Mouse (Mus musculus): ENCODE data around the gene Hoxc8.

The Hoxc8 gene

GRCm38 (mm10) chr15:102990461-102991397 lies at the start of gene Hoxc8:
Gene Hoxc8 (plus strand): TSS chr15:102990607.
- no peak for DNase-seq (ENCODE audit: low spot score in 2 of 2)

DNA sequence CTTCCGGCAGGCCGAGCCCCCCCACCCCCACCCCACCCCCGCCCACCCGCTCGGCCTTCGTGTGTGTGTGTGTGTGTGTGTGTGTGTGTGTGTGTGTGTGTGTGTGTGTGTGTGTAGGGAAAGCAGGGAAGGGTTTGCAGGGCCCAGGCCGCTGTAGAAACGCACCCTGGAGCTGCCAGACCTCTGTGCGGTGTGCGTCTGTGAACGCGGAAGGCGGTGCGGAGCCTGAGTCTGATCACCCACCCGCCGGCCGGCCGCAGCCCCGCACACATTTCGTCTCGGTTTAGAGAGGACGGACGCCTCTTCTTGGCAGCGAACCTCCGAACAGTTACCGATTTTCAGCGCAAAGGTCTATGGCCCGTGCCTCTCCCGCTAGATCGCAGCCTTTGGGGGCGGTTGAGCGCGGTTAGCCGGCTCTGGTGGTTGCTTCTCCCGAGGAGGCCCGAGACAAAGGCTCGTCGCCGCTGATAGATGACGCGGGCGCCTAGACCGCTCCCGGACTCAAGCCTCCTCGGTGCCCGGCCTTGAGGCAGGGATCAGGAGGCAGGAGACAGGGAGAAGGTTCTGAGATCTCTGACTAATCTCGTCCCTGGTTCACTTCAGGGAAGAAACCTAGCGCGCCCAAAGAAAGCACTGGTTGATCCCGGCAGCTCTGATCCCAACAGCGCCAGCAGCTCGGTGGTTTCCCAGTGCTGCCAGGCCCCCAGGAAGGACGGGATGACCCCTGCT lies 47.5 kb upstream of the Hoxc8 start:
- no peak for DNase-seq (ENCODE audit: low spot score in 2 of 2)

GRCm38 (mm10) chr15:102943468-102943813 lies 47.0 kb upstream of the Hoxc8 start:
- no peak for DNase-seq (ENCODE audit: low spot score in 2 of 2)

DNA sequence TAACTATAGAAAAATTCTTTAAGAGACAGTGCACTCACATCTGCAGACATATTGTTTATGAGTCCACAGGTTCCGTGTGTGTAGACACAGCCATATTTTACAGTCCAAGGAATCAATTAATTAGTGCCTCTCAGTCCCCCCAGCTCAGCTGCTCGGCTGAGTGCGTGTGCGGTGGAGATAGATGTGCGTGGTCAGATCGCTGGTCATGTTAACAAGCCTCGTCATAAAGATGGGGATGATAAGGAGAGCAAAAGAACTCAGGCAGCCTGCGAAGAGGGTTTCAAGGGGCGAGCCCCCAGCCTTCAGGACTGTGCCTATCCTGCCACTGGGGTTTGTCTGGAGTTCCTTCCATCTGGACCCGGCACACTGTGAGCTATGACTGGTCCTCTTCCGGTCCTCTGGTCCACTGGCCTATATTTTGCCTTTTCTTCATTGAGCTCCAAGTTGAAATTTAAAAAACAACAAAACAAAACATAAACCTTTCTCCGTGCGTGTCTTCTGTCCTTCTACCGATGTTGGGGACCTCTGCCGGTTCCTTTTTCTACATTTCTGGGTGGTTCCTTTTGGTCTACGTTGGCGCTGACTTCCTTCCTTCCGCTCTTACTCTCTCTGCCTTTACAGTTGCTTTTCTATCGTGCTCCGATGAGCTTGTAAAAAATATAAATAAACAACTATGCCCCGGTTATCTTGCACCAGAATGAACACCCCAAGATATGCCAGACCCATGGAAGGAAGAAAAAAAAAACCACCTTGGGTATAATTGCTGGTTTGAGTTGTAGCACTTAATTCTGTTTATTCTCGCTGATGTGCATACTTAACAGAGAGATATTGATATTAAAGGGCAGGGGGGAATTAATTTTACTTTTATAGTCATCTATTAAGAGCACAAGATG lies 45.0 kb upstream of the Hoxc8 start:
- no peak for DNase-seq (ENCODE audit: low spot score in 2 of 2)

DNA sequence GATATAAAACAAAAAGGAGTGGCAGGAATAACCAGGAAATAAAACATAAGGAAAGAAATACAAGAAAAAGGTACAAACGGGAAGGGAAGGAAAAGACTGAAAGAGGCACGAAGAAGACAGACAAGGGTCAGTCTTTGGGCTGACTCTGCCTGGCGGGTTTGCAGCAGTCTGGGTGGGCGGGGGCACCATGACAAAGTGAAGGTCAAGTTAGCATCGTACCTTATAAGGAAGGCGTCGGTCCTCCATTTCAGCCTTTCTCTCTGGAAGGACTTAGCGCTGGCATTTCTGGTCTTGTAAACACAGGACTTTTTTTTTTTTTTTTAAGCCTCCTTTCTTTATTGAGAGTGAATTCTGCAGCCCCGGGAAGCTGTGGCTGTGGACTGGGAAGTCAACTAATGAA lies 43.1 kb upstream of the Hoxc8 start:
- DNase-seq (ENCODE audit: low spot score in 2 of 2): no peak

DNA sequence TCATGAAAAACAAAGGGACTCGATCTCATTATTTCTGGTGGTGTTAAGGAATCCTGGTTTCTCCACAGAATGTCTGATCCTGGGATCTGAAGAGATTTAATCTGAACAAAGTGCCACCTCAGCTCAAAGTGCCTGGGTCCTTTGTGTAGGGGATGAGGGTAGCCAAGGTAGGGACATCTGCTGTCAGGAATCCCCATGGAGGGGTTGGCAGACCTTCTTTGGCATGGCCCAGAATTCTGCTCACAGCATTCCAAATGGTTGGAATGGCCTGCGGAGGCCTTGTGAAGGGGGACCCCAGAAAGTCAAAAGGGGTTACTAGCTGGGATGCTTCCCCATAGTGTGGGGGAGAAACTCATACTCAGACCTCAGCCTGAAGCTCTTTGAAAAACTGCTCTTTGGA lies 41.6 kb upstream of the Hoxc8 start:
- DNase-seq (ENCODE audit: low spot score in 2 of 2): no peak

- no peak for DNase-seq (ENCODE audit: low spot score in 2 of 2)
Measured at GRCm38 (mm10) chr15:102949696-102950095, 40.7 kb upstream of the Hoxc8 start.

GRCm38 (mm10) chr15:102950877-102951276 lies 39.5 kb upstream of the Hoxc8 start:
- DNase-seq (ENCODE audit: low spot score in 2 of 2): no peak

DNA sequence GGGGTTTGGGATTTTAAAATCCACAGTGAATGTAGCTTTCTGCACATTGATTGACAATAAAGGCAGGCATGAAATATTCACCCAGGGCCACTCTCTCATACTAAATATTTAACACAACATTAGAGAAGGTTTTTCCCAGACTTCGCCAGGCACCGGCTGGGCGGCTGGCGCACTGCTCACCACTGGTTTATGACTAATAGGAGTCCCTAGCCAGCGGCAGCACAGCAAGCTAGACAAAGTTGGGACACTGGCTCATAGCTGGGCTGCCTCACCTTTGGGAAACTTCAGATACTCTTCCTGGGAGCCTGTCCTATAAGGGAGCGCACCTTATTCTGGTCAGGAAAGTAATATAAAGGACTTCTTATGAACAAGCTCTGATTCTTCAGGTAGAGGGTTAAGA lies 36.8 kb upstream of the Hoxc8 start:
- no peak for DNase-seq (ENCODE audit: low spot score in 2 of 2)

DNA sequence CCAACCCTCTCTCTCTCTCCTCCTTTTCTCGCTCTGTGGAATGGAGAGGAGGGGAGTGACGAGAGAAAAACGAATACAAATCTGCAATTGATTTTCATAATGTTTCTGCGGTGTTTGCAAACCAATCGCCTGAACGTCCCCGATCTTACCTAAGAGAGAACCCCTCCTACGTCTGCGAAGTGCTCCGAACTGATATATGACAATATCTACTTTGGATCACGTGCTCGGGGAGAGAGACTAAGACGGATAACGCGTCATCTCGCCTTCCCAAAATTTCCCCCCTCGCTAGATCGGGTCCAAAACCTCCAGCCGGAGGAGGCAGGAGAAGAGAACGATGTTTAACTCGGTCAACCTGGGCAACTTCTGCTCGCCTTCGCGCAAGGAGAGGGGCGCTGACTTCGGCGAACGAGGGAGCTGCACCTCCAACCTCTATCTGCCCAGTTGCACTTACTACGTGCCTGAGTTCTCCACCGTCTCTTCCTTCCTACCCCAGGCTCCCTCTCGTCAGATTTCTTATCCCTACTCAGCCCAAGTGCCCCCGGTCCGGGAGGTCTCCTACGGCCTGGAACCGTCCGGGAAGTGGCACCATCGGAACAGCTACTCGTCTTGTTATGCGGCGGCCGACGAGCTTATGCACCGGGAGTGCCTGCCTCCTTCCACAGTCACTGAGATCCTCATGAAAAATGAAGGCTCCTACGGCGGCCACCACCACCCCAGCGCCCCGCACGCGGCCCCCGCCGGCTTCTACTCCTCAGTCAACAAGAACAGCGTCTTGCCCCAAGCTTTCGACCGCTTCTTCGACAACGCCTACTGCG lies 36.0 kb upstream of the Hoxc8 start, which contains the start of gene Hoxc11:
Gene Hoxc11, plus strand, starts transcription at position 236 of the 815 bp plus-strand sequence.
- DNase-seq (ENCODE audit: low spot score in 2 of 2): no peak

GRCm38 (mm10) chr15:102955007-102955382 lies 35.4 kb upstream of the Hoxc8 start:
- no peak for DNase-seq (ENCODE audit: low spot score in 2 of 2)

- no peak for DNase-seq (ENCODE audit: low spot score in 2 of 2)
Measured at GRCm38 (mm10) chr15:102955833-102956640, 34.4 kb upstream of the Hoxc8 start.

- DNase-seq (ENCODE audit: low spot score in 2 of 2): no peak
Measured at GRCm38 (mm10) chr15:102956906-102957305, 33.5 kb upstream of the Hoxc8 start.

GRCm38 (mm10) chr15:102959663-102960191 lies 30.7 kb upstream of the Hoxc8 start:
- DNase-seq (ENCODE audit: low spot score in 2 of 2): no peak

GRCm38 (mm10) chr15:102961728-102962127 lies 28.7 kb upstream of the Hoxc8 start:
- no peak for DNase-seq (ENCODE audit: low spot score in 2 of 2)

DNA sequence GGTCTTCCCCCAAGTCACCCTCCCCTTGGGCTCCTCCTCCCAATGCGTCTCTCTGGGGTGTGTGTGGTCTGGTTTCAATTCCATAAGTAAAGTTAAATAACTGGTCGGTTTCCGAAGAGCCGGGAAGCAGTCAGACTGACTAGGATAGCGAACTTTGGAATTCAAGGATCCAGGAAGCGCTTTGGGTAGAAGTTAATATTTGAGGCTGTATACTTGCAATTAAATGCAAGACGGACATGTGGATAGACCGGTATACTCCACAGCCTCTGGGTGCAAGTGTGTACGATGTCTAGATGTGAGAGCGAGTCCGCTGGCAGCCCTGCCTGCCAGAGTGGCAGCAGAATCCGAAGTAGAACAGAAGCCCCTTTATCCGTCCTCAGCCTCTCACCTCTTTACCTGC lies 27.9 kb upstream of the Hoxc8 start:
- DNase-seq (ENCODE audit: low spot score in 2 of 2): no peak

DNA sequence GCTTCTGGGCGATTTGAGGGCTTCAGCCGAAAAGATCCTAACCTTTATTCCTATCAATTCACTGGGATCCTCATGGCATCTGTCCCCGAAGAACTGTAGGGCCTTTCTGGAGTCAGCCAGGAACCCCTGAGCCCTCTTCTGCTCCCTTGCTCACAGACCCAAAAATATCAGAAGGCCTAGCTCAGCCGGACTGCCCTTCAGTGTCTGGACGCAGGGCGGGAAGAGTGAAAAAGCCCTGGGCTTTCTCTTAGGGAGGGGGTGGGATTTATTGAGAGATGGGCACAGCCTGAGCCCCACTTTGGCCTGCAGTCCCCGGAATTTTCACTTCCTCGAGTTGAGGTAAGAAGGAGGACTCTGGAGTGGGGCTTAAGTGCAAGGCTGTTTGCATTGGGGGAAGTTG lies 27.1 kb upstream of the Hoxc8 start:
- no peak for DNase-seq (ENCODE audit: low spot score in 2 of 2)

DNA sequence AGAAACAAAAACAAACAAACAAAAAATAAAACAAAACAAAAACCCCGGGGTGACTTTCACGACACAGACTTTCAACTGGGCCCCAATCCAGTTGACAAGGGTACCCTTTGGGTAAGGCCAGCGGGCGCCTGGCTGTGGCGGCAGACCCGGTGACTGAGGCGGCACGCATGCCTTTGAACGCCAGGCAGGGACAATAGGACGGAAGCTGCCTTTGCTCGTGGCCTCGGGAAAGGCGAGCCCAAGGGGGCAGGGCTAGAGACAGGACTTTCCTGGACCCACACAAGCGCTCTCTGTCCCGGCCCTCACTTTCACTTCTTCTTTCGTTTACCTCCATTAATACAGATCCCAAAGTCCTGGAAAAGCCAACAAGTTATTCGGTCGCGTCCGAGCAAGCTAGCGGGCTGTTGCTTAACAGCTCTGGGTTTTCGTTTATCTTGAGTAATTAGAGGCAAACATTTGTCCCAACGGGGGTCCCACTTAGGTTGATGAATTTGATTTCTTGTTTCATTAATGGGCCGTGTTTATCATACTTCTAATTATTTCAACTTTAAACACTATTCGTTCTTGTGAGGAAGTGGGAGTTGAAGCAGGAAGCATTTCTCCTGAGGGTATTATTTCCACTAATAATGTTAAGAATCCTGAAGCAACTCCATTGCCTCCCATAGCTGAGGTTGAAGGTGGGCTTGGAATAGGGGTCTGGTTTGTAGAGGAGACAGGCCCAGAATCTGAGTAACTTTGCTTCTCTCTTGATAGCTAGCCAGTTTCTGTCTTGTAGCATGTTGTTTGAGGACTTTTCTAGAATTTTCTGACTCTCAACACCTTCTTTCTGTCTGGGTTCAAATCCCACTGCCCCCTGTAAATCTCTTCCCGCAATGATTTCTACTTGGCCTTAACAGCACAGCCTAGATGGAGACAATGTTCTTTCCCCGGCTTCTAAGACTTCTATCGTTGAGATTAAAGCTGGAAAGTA lies 26.5 kb upstream of the Hoxc8 start:
- peak in 1 of 2 experiments; percentile 13 for DNase-seq (ENCODE audit: low spot score in 2 of 2)

Data from heart, adult 9 months (tissue).